Mouse (Mus musculus) left cerebral cortex, adult 18-20 months (tissue): ENCODE measurements at regions not wholly inside any gene's neighbourhood (a gene's known extent, or its start where the extent isn't known, plus 50 kb on each side); places are given as distances from the start of the nearest gene placed in this dataset.
A peak's percentile ranks its signal among the peaks of the same experiment; 100 is the strongest.

Experiments used
- DNase-seq, 2 experiments: peaks; one replicate each; pipeline ENCODE4 v3.0.0; 2021 to 2022; ENCODE audit warnings: low spot score in 2 of 2, mixed read lengths in 1 of 2

GRCm38 (mm10) chr3:142979161-142979560 lies 97.4 kb upstream of the Pkn2 start:
- no peak for DNase-seq

GRCm38 (mm10) chr3:142976519-142977394 lies 95.0 kb upstream of the Pkn2 start:
- no peak for DNase-seq

GRCm38 (mm10) chr3:142975606-142976005 lies 93.8 kb upstream of the Pkn2 start:
- DNase-seq = no peak

GRCm38 (mm10) chr3:142969501-142969900 lies 87.7 kb upstream of the Pkn2 start:
- no peak for DNase-seq

- no peak for DNase-seq
Observed at GRCm38 (mm10) chr3:142965604-142966003, 83.8 kb upstream of the Pkn2 start.

GRCm38 (mm10) chr3:142963818-142964372 lies 82.1 kb upstream of the Pkn2 start:
- DNase-seq = no peak

- no peak for DNase-seq
Observed at GRCm38 (mm10) chr3:142957768-142958167, 76.0 kb upstream of the Pkn2 start.

- peak; percentile 29 to 64 for DNase-seq
Observed at GRCm38 (mm10) chr3:142948771-142949170, 67.0 kb upstream of the Pkn2 start.

- DNase-seq = no peak
Observed at GRCm38 (mm10) chr3:142941319-142942024, 59.7 kb upstream of the Pkn2 start.

GRCm38 (mm10) chr3:142940874-142941273 lies 59.1 kb upstream of the Pkn2 start:
- DNase-seq = no peak

GRCm38 (mm10) chr3:142939773-142940172 lies 58.0 kb upstream of the Pkn2 start:
- DNase-seq = no peak

GRCm38 (mm10) chr3:142935949-142936348 lies 54.1 kb upstream of the Pkn2 start:
- no peak for DNase-seq

GRCm38 (mm10) chr3:142934326-142934725 lies 52.5 kb upstream of the Pkn2 start:
- no peak for DNase-seq

GRCm38 (mm10) chr3:142933684-142934259 lies 52.0 kb upstream of the Pkn2 start:
- no peak for DNase-seq
